Mouse (Mus musculus): ENCODE data around the gene Rabgap1l. TPM values are rescaled to one million over a fixed set of nuclear protein-coding genes. Genes with fewer than 3 reads are reported as not detected.

Gene Rabgap1l
- polyA plus RNA-seq, 1 experiment from 2014 or later: 93.4 TPM

GRCm38 (mm10) chr1:160263053-160263452 lies 530.0 kb downstream of the Rabgap1l start:
- Histone ChIP-seq H3K27me3 (ENCODE audit: control insufficient read depth, insufficient read depth, low read length) (no peaks in the 10 kb centered on the region), H3K4me1 (ENCODE audit: control insufficient read depth, insufficient read depth, low read length) (no peaks in the 10 kb centered on the region), H3K27ac (ENCODE audit: low read length) (no peak overlapping the region), H3K9ac (ENCODE audit: low read length) (no peak overlapping the region), H3K4me3 (ENCODE audit: low read length) (no peak overlapping the region), H3K4me2 (ENCODE audit: low read depth, low read length) (no peak overlapping the region), H3K9me3 (replicated peaks; ENCODE audit: control insufficient read depth, low read length) (no peaks in the 10 kb centered on the region), H3K36me3 (ENCODE audit: control insufficient read depth, insufficient read depth) (no peaks in the 10 kb centered on the region)
- WGBS: 76% methylated on average over 5 of the region's 5 CpGs
- no peak for ATAC-seq (replicated peaks; ENCODE audit: extremely low read depth, insufficient read depth, low FRiP score)

GRCm38 (mm10) chr1:160262415-160262814 lies 530.6 kb downstream of the Rabgap1l start:
- H3K9ac ChIP-seq (ENCODE audit: low read length): no peak overlapping the region
- no peaks in the 10 kb centered on the region for H3K9me3 ChIP-seq (replicated peaks; ENCODE audit: control insufficient read depth, low read length)
- H3K4me2 ChIP-seq (ENCODE audit: low read depth, low read length): no peak overlapping the region
- H3K27me3 ChIP-seq (ENCODE audit: control insufficient read depth, insufficient read depth, low read length): no peaks in the 10 kb centered on the region
- no peaks in the 10 kb centered on the region for H3K4me1 ChIP-seq (ENCODE audit: control insufficient read depth, insufficient read depth, low read length)
- ATAC-seq (replicated peaks; ENCODE audit: extremely low read depth, insufficient read depth, low FRiP score): no peak
- H3K27ac ChIP-seq (ENCODE audit: low read length): no peak overlapping the region
- no peaks in the 10 kb centered on the region for H3K36me3 ChIP-seq (ENCODE audit: control insufficient read depth, insufficient read depth)
- 71% methylated on average over 4 of the region's 4 CpGs for WGBS
- H3K4me3 ChIP-seq (ENCODE audit: low read length): no peak overlapping the region

GRCm38 (mm10) chr1:160261849-160262248 lies 531.2 kb downstream of the Rabgap1l start:
- H3K36me3 ChIP-seq (ENCODE audit: control insufficient read depth, insufficient read depth): no peaks in the 10 kb centered on the region
- no peak overlapping the region for H3K4me3 ChIP-seq (ENCODE audit: low read length)
- no peak overlapping the region for H3K9ac ChIP-seq (ENCODE audit: low read length)
- H3K4me1 ChIP-seq (ENCODE audit: control insufficient read depth, insufficient read depth, low read length): no peaks in the 10 kb centered on the region
- H3K27me3 ChIP-seq (ENCODE audit: control insufficient read depth, insufficient read depth, low read length): no peaks in the 10 kb centered on the region
- no peak overlapping the region for H3K4me2 ChIP-seq (ENCODE audit: low read depth, low read length)
- 65% methylated on average over 2 of the region's 2 CpGs for WGBS
- no peak for ATAC-seq (replicated peaks; ENCODE audit: extremely low read depth, insufficient read depth, low FRiP score)
- H3K27ac ChIP-seq (ENCODE audit: low read length): no peak overlapping the region
- H3K9me3 ChIP-seq (replicated peaks; ENCODE audit: control insufficient read depth, low read length): no peaks in the 10 kb centered on the region

DNA sequence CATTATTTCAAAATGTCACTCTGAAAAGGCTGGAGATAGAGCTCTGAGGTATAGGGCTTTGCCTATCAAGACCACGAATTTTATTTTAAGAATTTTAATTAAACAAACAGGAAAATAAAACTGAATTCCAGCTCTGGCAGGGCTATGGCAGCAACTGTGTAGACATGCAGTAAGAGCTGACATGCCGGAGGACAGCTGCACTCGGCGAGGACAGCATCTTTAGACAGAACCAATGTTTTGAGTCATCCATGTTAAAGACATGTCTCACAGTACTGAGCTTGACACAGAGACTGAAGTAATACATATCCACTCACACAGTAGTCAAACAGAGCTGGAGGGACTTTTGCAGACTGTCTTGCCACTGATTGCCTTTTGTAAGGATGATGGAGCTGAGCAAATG lies 532.4 kb downstream of the Rabgap1l start:
- no peaks in the 10 kb centered on the region for H3K27me3 ChIP-seq (ENCODE audit: control insufficient read depth, insufficient read depth, low read length)
- no peaks in the 10 kb centered on the region for H3K9me3 ChIP-seq (replicated peaks; ENCODE audit: control insufficient read depth, low read length)
- ATAC-seq (replicated peaks; ENCODE audit: extremely low read depth, insufficient read depth, low FRiP score): no peak
- H3K4me2 ChIP-seq (ENCODE audit: low read depth, low read length): no peak overlapping the region
- no peak overlapping the region for H3K27ac ChIP-seq (ENCODE audit: low read length)
- 0 out of 2 replicates have a peak, but pooled peaks cover 3% of the 10 kb centered on the region for H3K36me3 ChIP-seq (ENCODE audit: control insufficient read depth, insufficient read depth)
- no peaks in the 10 kb centered on the region for H3K4me1 ChIP-seq (ENCODE audit: control insufficient read depth, insufficient read depth, low read length)
- no peak overlapping the region for H3K4me3 ChIP-seq (ENCODE audit: low read length)
- 77% methylated on average over 4 of the region's 4 CpGs for WGBS
- no peak overlapping the region for H3K9ac ChIP-seq (ENCODE audit: low read length)

GRCm38 (mm10) chr1:160259884-160260283 lies 533.1 kb downstream of the Rabgap1l start:
- Histone ChIP-seq H3K27ac (ENCODE audit: low read length) (no peak overlapping the region), H3K4me1 (ENCODE audit: control insufficient read depth, insufficient read depth, low read length) (no peaks in the 10 kb centered on the region), H3K4me3 (ENCODE audit: low read length) (no peak overlapping the region), H3K27me3 (ENCODE audit: control insufficient read depth, insufficient read depth, low read length) (no peaks in the 10 kb centered on the region), H3K4me2 (ENCODE audit: low read depth, low read length) (no peak overlapping the region), H3K36me3 (ENCODE audit: control insufficient read depth, insufficient read depth) (0 out of 2 replicates have a peak, but pooled peaks cover 6% of the 10 kb centered on the region), H3K9ac (ENCODE audit: low read length) (no peak overlapping the region), H3K9me3 (replicated peaks; ENCODE audit: control insufficient read depth, low read length) (no peaks in the 10 kb centered on the region)
- ATAC-seq (replicated peaks; ENCODE audit: extremely low read depth, insufficient read depth, low FRiP score): no peak
- WGBS: 56% methylated on average over 7 of the region's 7 CpGs

DNA sequence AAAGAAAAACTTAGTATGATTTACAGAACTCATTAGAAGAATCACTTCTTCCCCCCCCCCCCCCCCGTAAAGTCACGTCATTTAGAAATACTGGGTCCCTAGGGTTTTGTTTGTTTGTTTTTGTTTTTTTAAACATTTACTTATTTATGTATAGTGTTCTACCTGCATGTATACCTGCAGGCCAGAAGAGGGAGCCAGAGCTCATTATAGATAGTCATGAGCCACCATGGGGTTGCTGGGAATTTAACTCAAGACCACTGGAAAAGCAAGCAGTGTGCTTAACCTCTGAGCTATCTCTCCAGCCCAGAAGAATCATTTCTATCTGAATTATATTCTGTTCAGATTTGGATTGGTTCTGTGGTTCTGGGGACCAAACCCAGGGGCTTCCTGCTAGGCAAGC lies 539.9 kb downstream of the Rabgap1l start:
- WGBS: 77% methylated on average over 2 of the region's 2 CpGs
- H3K27ac ChIP-seq (ENCODE audit: low read length): no peak overlapping the region
- ATAC-seq (replicated peaks; ENCODE audit: extremely low read depth, insufficient read depth, low FRiP score): no peak
- H3K27me3 ChIP-seq (ENCODE audit: control insufficient read depth, insufficient read depth, low read length): no peaks in the 10 kb centered on the region
- no peak overlapping the region for H3K4me3 ChIP-seq (ENCODE audit: low read length)
- peaks cover 5% of the 10 kb centered on the region for H3K9me3 ChIP-seq (replicated peaks; ENCODE audit: control insufficient read depth, low read length)
- H3K4me1 ChIP-seq (ENCODE audit: control insufficient read depth, insufficient read depth, low read length): peaks cover 12% of the 10 kb centered on the region
- H3K36me3 ChIP-seq (ENCODE audit: control insufficient read depth, insufficient read depth): peaks cover 11% of the 10 kb centered on the region; the same call in 1 of the 2 replicates
- no peak overlapping the region for H3K4me2 ChIP-seq (ENCODE audit: low read depth, low read length)
- H3K9ac ChIP-seq (ENCODE audit: low read length): no peak overlapping the region

DNA sequence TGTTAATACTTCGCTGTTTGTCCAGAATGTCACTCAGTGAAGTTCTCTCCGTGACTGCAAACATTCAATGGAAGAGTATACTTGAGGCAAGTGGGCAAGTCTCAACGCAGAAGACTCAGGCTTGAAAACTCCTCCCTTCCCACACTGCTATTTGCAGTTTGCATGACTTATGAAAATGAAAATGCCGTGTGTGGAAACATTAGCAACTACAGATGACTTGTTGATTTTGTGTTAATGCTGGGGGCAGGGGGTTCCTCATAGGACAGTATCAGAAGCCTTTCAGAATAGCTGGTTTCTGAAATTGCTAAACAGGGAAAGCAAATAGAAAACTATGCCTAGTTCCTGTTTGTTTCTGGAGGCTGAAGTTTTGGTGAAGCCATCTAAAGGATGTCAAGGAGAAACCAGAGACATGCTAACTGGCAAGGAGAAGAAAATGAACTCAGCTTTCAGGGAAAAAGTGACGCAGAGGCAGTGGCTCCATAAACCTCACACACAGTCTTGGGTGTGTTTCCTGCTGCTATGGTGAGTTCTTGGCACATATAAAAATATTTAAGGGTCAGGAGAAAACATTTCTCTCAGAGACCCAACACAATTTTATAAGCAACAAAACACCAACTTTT lies 541.5 kb downstream of the Rabgap1l start:
- H3K4me3 ChIP-seq (ENCODE audit: low read length): no peak overlapping the region
- peaks cover 9% of the 10 kb centered on the region; the same call in 1 of the 2 replicates for H3K36me3 ChIP-seq (ENCODE audit: control insufficient read depth, insufficient read depth)
- ATAC-seq (replicated peaks; ENCODE audit: extremely low read depth, insufficient read depth, low FRiP score): no peak
- peaks cover 5% of the 10 kb centered on the region for H3K9me3 ChIP-seq (replicated peaks; ENCODE audit: control insufficient read depth, low read length)
- 60% methylated on average over 5 of the region's 5 CpGs for WGBS
- H3K4me2 ChIP-seq (ENCODE audit: low read depth, low read length): no peak overlapping the region
- H3K27ac ChIP-seq (ENCODE audit: low read length): 0 out of 2 replicates have a peak overlapping the region, but pooled peaks have one; percentile 29
- H3K27me3 ChIP-seq (ENCODE audit: control insufficient read depth, insufficient read depth, low read length): no peaks in the 10 kb centered on the region
- H3K9ac ChIP-seq (ENCODE audit: low read length): no peak overlapping the region
- peaks cover 24% of the 10 kb centered on the region for H3K4me1 ChIP-seq (ENCODE audit: control insufficient read depth, insufficient read depth, low read length)

DNA sequence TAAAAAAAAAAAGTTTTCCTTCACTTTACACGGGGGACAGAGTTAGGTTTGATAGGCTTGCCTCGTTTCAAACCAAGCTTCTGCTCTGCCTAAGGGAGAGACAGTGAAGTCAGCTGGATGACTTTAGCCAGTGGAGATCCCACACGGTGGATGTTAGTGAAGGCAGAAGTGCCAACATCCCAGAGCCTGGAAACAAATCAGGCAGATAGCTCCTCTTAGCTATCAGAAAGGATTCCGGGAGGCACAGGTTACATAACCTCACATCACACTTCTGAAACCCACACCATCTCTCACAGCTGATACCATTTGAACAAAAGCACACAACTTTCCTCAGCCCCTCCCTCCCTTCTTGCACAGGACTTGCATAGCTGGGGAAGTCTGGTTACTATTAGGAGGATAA lies 542.2 kb downstream of the Rabgap1l start:
- Histone ChIP-seq H3K27me3 (ENCODE audit: control insufficient read depth, insufficient read depth, low read length) (no peaks in the 10 kb centered on the region), H3K4me3 (ENCODE audit: low read length) (no peak overlapping the region), H3K9ac (ENCODE audit: low read length) (no peak overlapping the region), H3K4me2 (ENCODE audit: low read depth, low read length) (no peak overlapping the region), H3K9me3 (replicated peaks; ENCODE audit: control insufficient read depth, low read length) (peaks cover 5% of the 10 kb centered on the region), H3K36me3 (ENCODE audit: control insufficient read depth, insufficient read depth) (peaks cover 8% of the 10 kb centered on the region; the same call in 1 of the 2 replicates), H3K27ac (ENCODE audit: low read length) (0 out of 2 replicates have a peak overlapping the region, but pooled peaks have one; percentile 7), H3K4me1 (ENCODE audit: control insufficient read depth, insufficient read depth, low read length) (peaks cover 27% of the 10 kb centered on the region)
- WGBS: 22% methylated on average over 4 of the region's 4 CpGs
- no peak for ATAC-seq (replicated peaks; ENCODE audit: extremely low read depth, insufficient read depth, low FRiP score)

GRCm38 (mm10) chr1:160249786-160250185 lies 543.2 kb downstream of the Rabgap1l start:
- no peak overlapping the region for H3K4me2 ChIP-seq (ENCODE audit: low read depth, low read length)
- H3K9me3 ChIP-seq (replicated peaks; ENCODE audit: control insufficient read depth, low read length): peaks cover 5% of the 10 kb centered on the region
- no peaks in the 10 kb centered on the region for H3K27me3 ChIP-seq (ENCODE audit: control insufficient read depth, insufficient read depth, low read length)
- peaks cover 5% of the 10 kb centered on the region; the same call in 1 of the 2 replicates for H3K36me3 ChIP-seq (ENCODE audit: control insufficient read depth, insufficient read depth)
- no peak for ATAC-seq (replicated peaks; ENCODE audit: extremely low read depth, insufficient read depth, low FRiP score)
- 58% methylated on average over 3 of the region's 3 CpGs for WGBS
- H3K27ac ChIP-seq (ENCODE audit: low read length): no peak overlapping the region
- peaks cover 27% of the 10 kb centered on the region for H3K4me1 ChIP-seq (ENCODE audit: control insufficient read depth, insufficient read depth, low read length)
- H3K4me3 ChIP-seq (ENCODE audit: low read length): no peak overlapping the region
- no peak overlapping the region for H3K9ac ChIP-seq (ENCODE audit: low read length)

Measured in heart, embryonic 16.5 days (tissue).